Mouse (Mus musculus) lung, adult 2 months (tissue): ENCODE results near the gene Prtg.

Source experiments
- CTCF ChIP-seq: fragments of 200-500 bp; IDR thresholded peaks from 2 replicates; pipeline ENCODE4 v1.5.1; 2011; ENCODE audit warnings: mild to moderate bottlenecking, low read length, control low read depth; ENCODE audit not compliant: insufficient read depth
- POLR2A ChIP-seq: fragments of 200-500 bp; IDR thresholded peaks from 2 replicates; pipeline ENCODE4 v1.6.1; 2011; ENCODE audit warnings: low read depth, mild to moderate bottlenecking, control low read depth, low read length, borderline replicate concordance; ENCODE audit errors: extremely low read depth

GRCm38 (mm10) chr9:72931166-72931790 lies 124.6 kb downstream of the Prtg start:
- TF ChIP-seq CTCF (no peak), POLR2A (no peak)
